Mouse (Mus musculus): ENCODE results near the gene Nelfb.
"Not testable (repeated sequence)": the region's sequence is repeated elsewhere in the genome, so short reads cannot be mapped to it uniquely, and the experiment has no call there.

The Nelfb gene

GRCm38 (mm10) chr2:25211121-25211670 lies at the start of gene Nelfb:
TSS of gene Nelfb (minus strand) at chr2:25211489.
- peak; percentile 89 for DNase-seq (ENCODE audit: extremely low read depth, low read depth)

GRCm38 (mm10) chr2:25258887-25259286 lies 47.6 kb upstream of the Nelfb start:
- DNase-seq (ENCODE audit: extremely low read depth, low read depth) = no peak

- not testable (repeated sequence) for DNase-seq (ENCODE audit: extremely low read depth, low read depth)
Observed at GRCm38 (mm10) chr2:25257250-25257649, 46.0 kb upstream of the Nelfb start.

- peak; percentile 70 for DNase-seq (ENCODE audit: extremely low read depth, low read depth)
Observed at GRCm38 (mm10) chr2:25256443-25257109, 45.3 kb upstream of the Nelfb start.

GRCm38 (mm10) chr2:25255284-25255779 lies 44.0 kb upstream of the Nelfb start, which contains the start of gene Tmem203:
TSS of gene Tmem203 (plus strand) at chr2:25255439.
- DNase-seq (ENCODE audit: extremely low read depth, low read depth) = peak; percentile 78

GRCm38 (mm10) chr2:25252331-25252730 lies 41.0 kb upstream of the Nelfb start:
- DNase-seq (ENCODE audit: extremely low read depth, low read depth) = no peak

- no peak for DNase-seq (ENCODE audit: extremely low read depth, low read depth)
Observed at GRCm38 (mm10) chr2:25246183-25247072, 35.1 kb upstream of the Nelfb start, which contains the start of gene AL732309.1. TSS of gene AL732309.1 (minus strand) at chr2:25246863.

- DNase-seq (ENCODE audit: extremely low read depth, low read depth) = no peak
Observed at GRCm38 (mm10) chr2:25244144-25244543, 32.9 kb upstream of the Nelfb start.

- DNase-seq (ENCODE audit: extremely low read depth, low read depth) = no peak
Observed at GRCm38 (mm10) chr2:25243342-25243741, 32.1 kb upstream of the Nelfb start.

- no peak for DNase-seq (ENCODE audit: extremely low read depth, low read depth)
Observed at GRCm38 (mm10) chr2:25242101-25242506, 30.8 kb upstream of the Nelfb start, which contains the start of the genes Rnf208 and Cysrt1. TSS of gene Rnf208 (plus strand) at chr2:25242255. TSS of gene Cysrt1 (minus strand) at chr2:25242452.

GRCm38 (mm10) chr2:25241438-25241775 lies 30.1 kb upstream of the Nelfb start:
- no peak for DNase-seq (ENCODE audit: extremely low read depth, low read depth)

- DNase-seq (ENCODE audit: extremely low read depth, low read depth) = peak; percentile 81
Observed at GRCm38 (mm10) chr2:25240723-25241437, 29.6 kb upstream of the Nelfb start.

GRCm38 (mm10) chr2:25240310-25240709 lies 29.0 kb upstream of the Nelfb start:
- DNase-seq (ENCODE audit: extremely low read depth, low read depth) = no peak

GRCm38 (mm10) chr2:25239766-25240165 lies 28.5 kb upstream of the Nelfb start:
- no peak for DNase-seq (ENCODE audit: extremely low read depth, low read depth)

- DNase-seq (ENCODE audit: extremely low read depth, low read depth) = no peak
Observed at GRCm38 (mm10) chr2:25238106-25238505, 26.8 kb upstream of the Nelfb start.

- no peak for DNase-seq (ENCODE audit: extremely low read depth, low read depth)
Observed at GRCm38 (mm10) chr2:25237522-25237921, 26.2 kb upstream of the Nelfb start.

- DNase-seq (ENCODE audit: extremely low read depth, low read depth) = no peak
Observed at GRCm38 (mm10) chr2:25236614-25237013, 25.3 kb upstream of the Nelfb start, which contains the start of gene Rnf224. TSS of gene Rnf224 (minus strand) at chr2:25236787.

GRCm38 (mm10) chr2:25234551-25235220 lies 23.4 kb upstream of the Nelfb start:
- no peak for DNase-seq (ENCODE audit: extremely low read depth, low read depth)

- no peak for DNase-seq (ENCODE audit: extremely low read depth, low read depth)
Observed at GRCm38 (mm10) chr2:25234050-25234449, 22.8 kb upstream of the Nelfb start, which contains the start of gene Slc34a3. TSS of gene Slc34a3 (minus strand) at chr2:25234364.

- peak; percentile 68 for DNase-seq (ENCODE audit: extremely low read depth, low read depth)
Observed at GRCm38 (mm10) chr2:25233421-25233820, 22.1 kb upstream of the Nelfb start.

Measured in MEL-GATA-1-ER (cell line).